Mouse (Mus musculus) heart, postnatal 0 days (tissue): ENCODE measurements at regions not wholly inside any gene's neighbourhood (a gene's known extent, or its start where the extent isn't known, plus 50 kb on each side); places are given as distances from the start of the nearest gene placed in this dataset.

Source experiments
- ATAC-seq: fragments of 200-750 bp; cut with Nextera tagmentation; 2 replicates; pipeline ENCODE4 v1.8.0; 2017; ENCODE audit warnings: low read depth, moderate number of reproducible peaks, moderate library complexity; ENCODE audit not compliant: insufficient read depth
- DNase-seq: peaks from one replicate; pipeline ENCODE4 v3.0.0-alpha.2; 2016; ENCODE audit warnings: low spot score
- H3K27ac ChIP-seq: fragments of 300-500 bp; sonication (generic); 2 replicates; pipeline ENCODE4 v1.5.1; 2014; ENCODE audit warnings: low read depth, mild to moderate bottlenecking
- H3K27me3 ChIP-seq: fragments of 300-500 bp; sonication (generic); 2 replicates; pipeline ENCODE4 v1.6.1; 2014; ENCODE audit warnings: low read length, mixed read lengths; ENCODE audit not compliant: control insufficient read depth, insufficient read depth
- H3K36me3 ChIP-seq: fragments of 300-500 bp; sonication (generic); replicated peaks from 2 replicates; pipeline ENCODE4 v1.6.1; 2014; ENCODE audit warnings: low read length, mixed read lengths; ENCODE audit not compliant: control insufficient read depth, insufficient read depth
- H3K4me1 ChIP-seq: fragments of 300-500 bp; sonication (generic); 2 replicates; pipeline ENCODE4 v1.6.1; 2014; ENCODE audit warnings: antibody characterized with exemption; ENCODE audit not compliant: control insufficient read depth, insufficient read depth
- H3K4me2 ChIP-seq: fragments of 300-500 bp; sonication (generic); 2 replicates; pipeline ENCODE4 v1.6.1; 2014; ENCODE audit warnings: low read depth, mild to moderate bottlenecking, low read length, moderate library complexity
- H3K4me3 ChIP-seq: fragments of 300-500 bp; sonication (generic); 2 replicates; pipeline ENCODE4 v1.5.1; 2014; ENCODE audit warnings: low read depth, low read length
- H3K9ac ChIP-seq: fragments of 300-500 bp; sonication (generic); replicated peaks from 2 replicates; pipeline ENCODE4 v1.6.1; 2014; ENCODE audit warnings: low read depth, low read length, mixed read lengths
- H3K9me3 ChIP-seq: fragments of 300-500 bp; sonication (generic); replicated peaks from 2 replicates; pipeline ENCODE4 v1.6.1; 2016; ENCODE audit warnings: low read length; ENCODE audit not compliant: control insufficient read depth
- CTCF ChIP-seq: IDR thresholded peaks from 2 replicates; pipeline ENCODE4 v1.5.1; 2016; ENCODE audit warnings: antibody characterized with exemption, control low read depth, low read depth
- EP300 ChIP-seq: IDR thresholded peaks from 2 replicates; pipeline ENCODE4 v1.6.1; 2016; ENCODE audit warnings: antibody characterized with exemption, low read depth
- WGBS: fragments of 180-500 bp; shearing (Covaris S2); extraction: QIAGEN DNeasy Blood & Tissue Kit; methylation state at CpG from one replicate; pipeline ENCODE4 v1.1.7; 2014; 5-methylcytosine and 5-hydroxymethylcytosine counted together
- microRNA counts: library from miRNA; unstranded; fragments of <30 nt; microRNA quantifications from one replicate; lab custom pipeline; 2015
- microRNA-seq: library from miRNA; unstranded; fragments of <30 nt; microRNA quantifications from one replicate; pipeline ENCODE4, GENCODE M21; 2016

DNA sequence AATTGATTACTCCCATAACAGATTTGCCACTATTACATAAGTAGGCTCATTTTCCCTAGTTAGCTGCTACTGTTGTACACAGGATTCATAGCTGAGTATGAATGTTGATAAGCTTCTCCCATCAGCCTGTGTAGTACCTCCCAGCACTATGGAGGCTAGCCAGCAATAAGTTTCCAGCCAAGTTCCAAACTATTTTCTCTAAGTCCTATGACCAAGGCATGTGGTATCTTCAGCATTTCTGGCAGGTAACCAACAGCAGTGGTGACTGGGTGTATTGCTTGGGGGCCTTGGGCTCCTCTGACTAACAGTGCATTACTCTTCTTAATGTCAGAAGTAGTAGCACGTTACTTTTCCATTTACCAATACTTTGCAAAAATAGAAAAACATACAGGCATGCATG, 1841.8 kb upstream of the Lrrc6 start:
- Histone ChIP-seq H3K9me3 (no peaks in the 10 kb centered on the region), H3K27me3 (no peaks in the 10 kb centered on the region), H3K4me2 (no peak overlapping the region), H3K4me1 (peaks cover 25% of the 10 kb centered on the region), H3K36me3 (peaks cover 24% of the 10 kb centered on the region), H3K4me3 (no peak overlapping the region), H3K27ac (peak overlapping the region; percentile 76), H3K9ac (no peak overlapping the region)
- DNase-seq = peak; percentile 90
- peak; percentile 97 for ATAC-seq
- WGBS = 36% methylated on average over 1 of the region's 1 CpGs
- TF ChIP-seq CTCF (no peak), EP300 (0 out of 2 replicates have a peak, but pooled peaks have one; percentile 66)

DNA sequence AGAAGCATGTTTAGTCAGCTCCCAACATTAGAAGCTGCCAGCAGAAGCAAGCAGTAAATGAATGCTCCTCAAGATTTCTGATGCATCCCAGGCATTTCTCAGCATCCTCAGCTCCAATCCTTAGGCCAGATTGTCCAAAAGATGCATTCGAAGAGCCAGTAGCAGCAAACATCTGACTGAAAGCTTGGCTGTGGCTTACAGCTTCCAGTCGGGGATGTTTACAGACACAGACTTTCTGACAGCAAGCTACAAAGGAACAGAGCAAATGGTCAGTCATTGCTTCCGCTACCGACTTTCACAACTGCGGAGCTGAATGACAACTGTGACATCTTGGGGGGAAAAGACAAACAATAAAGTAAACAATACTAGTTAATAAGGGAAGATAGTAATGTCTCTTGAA, 1840.3 kb upstream of the Lrrc6 start:
- Histone ChIP-seq H3K27me3 (no peaks in the 10 kb centered on the region), H3K36me3 (peaks cover 31% of the 10 kb centered on the region), H3K4me3 (no peak overlapping the region), H3K9me3 (no peaks in the 10 kb centered on the region), H3K4me1 (peaks cover 14% of the 10 kb centered on the region), H3K9ac (no peak overlapping the region), H3K4me2 (no peak overlapping the region), H3K27ac (peak overlapping the region; percentile 19; the same call in 1 of the 2 replicates)
- no peak for TF ChIP-seq CTCF
- no peak for TF ChIP-seq EP300
- DNase-seq (no peak), ATAC-seq (no peak)
- 60% methylated on average over 5 of the region's 5 CpGs for WGBS

GRCm38 (mm10) chr15:68337264-68337663, 1836.6 kb upstream of the Lrrc6 start:
- ATAC-seq = no peak
- no peak overlapping the region for H3K27ac ChIP-seq

DNA sequence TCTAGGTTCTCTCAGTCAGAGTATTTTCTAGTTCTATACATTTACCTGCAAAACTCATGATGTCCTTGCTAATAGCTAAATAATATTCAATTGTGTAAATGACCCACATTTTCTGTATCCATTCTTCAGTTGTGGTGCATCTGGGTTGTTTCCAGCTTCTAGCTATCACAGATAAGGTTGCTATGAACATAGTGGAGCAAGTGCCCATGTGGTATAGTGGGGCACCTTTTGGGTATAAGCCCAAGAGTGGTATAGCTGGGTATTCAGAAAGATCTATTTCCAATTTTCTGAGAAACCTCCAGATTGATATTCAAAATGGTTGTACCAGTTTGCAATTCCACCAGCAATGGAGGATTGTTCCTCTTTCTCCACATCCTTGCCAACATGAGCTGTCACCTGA, 1835.1 kb upstream of the Lrrc6 start:
- Histone ChIP-seq H3K27ac (no peak overlapping the region), H3K9ac (no peak overlapping the region), H3K36me3 (peaks cover 27% of the 10 kb centered on the region), H3K4me1 (0 out of 2 replicates have a peak, but pooled peaks cover 4% of the 10 kb centered on the region), H3K4me2 (no peak overlapping the region), H3K4me3 (no peak overlapping the region), H3K9me3 (no peaks in the 10 kb centered on the region), H3K27me3 (no peaks in the 10 kb centered on the region)
- no peak for DNase-seq
- TF ChIP-seq CTCF (no peak), EP300 (no peak)
- ATAC-seq = no peak

More at GRCm38 (mm10) chr15:68337264-68337663, 1836.6 kb upstream of the Lrrc6 start:
- TF ChIP-seq EP300 = no peak
- TF ChIP-seq CTCF = no peak
- H3K4me2 ChIP-seq = no peak overlapping the region
- no peaks in the 10 kb centered on the region for H3K27me3 ChIP-seq
- 93% methylated on average over 2 of the region's 2 CpGs for WGBS
- no peaks in the 10 kb centered on the region for H3K9me3 ChIP-seq
- no peak overlapping the region for H3K9ac ChIP-seq
- DNase-seq = no peak
- H3K36me3 ChIP-seq = peaks cover 31% of the 10 kb centered on the region
- H3K4me3 ChIP-seq = no peak overlapping the region
- 0 out of 2 replicates have a peak, but pooled peaks cover 4% of the 10 kb centered on the region for H3K4me1 ChIP-seq

DNA sequence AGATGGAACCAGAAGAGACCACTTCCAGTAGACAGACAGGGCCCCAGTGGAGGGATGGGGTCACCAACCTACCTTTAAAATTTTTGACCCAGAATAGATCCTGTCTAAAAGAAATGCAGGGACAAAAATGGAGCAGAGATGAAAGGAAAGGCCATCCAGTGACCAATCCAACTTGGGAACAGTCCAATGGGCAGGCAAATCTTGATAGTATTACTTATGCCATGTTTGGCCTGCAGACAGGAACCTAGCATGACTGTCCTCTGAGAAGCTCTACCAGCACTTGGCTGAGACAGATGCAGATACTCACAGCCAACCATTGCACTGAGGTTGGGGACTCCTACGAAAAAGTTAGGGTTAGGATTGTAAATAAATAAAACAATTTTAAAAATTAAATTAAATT, 1815.4 kb upstream of the Lrrc6 start:
- Histone ChIP-seq H3K27ac (no peak overlapping the region), H3K9ac (no peak overlapping the region), H3K36me3 (no peaks in the 10 kb centered on the region), H3K4me3 (no peak overlapping the region), H3K27me3 (no peaks in the 10 kb centered on the region), H3K9me3 (no peaks in the 10 kb centered on the region), H3K4me1 (no peaks in the 10 kb centered on the region), H3K4me2 (no peak overlapping the region)
- no peak for TF ChIP-seq EP300
- no peak for TF ChIP-seq CTCF
- no peak for DNase-seq
- ATAC-seq = no peak
- 94% methylated on average over 1 of the region's 1 CpGs for WGBS

MicroRNA genes in the stretch of these regions (microRNA counts, 519-probe panel; counts per million panel counts)
- microRNA mmu-miR-30b (lab: Ali Mortazavi, UCI) (8,085 counts per million, percentile 91 among the panel's probes with 10 or more counts), microRNA mmu-miR-30d (lab: Ali Mortazavi, UCI) (6,992 counts per million, percentile 83 among the panel's probes with 10 or more counts)

Small RNA genes lying in the stretch of these regions (microRNA-seq; reads per million reads assigned to microRNA genes)
- gene Mir30b (805 reads per million, percentile 78 among the genes with 10 or more reads in this experiment), gene Mir30d (25,792 reads per million, percentile 97 among the genes with 10 or more reads in this experiment)
